In the genomic region with DNA sequence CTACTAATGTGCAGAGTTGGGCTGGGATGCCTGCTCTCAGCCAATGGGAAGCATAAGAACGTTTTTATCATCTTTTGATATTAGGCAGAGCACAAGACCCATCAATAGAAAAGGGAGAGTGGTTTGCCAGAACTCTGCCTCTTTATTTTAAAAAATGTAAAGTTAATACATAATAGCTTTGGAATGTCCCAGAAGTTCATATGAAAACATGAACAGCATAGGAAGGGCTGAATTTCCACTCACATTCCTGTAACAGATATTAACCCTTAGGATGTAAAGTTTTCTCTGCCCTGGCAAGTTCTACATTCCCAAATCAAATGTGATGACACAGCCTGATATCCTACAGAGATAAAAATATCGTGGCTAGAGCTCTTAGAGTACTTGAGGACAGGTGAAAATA, we compare ENCODE assay signal across 21 mouse cellular contexts. TPM values are rescaled to one million over a fixed set of nuclear protein-coding genes. Genes with fewer than 3 reads are reported as not detected.
DNase-seq lines count a peak whose midpoint lies in the region; ATAC-seq and TF ChIP-seq lines count a peak whose summit lies in the region.
"Had no signal": no experiment of that assay in that cellular context is flagged by ENCODE, and none has a peak within 500 bp of the region (broad histone marks: within the 10 kb centered on the region; RNA-seq: fewer than 3 reads in every experiment).

No protein-coding gene starts in this region.

- TF ChIP-seq EP300 in lung, postnatal 0 days (IDR thresholded peaks at IDR 0.05), result no peak; the same call in 1 of the 2 replicates

- no peak overlapping the region for H3K4me3 ChIP-seq in intestine, embryonic 14.5 days (ENCODE audit: low read depth, low read length)
- no peak overlapping the region for H3K4me3 ChIP-seq in intestine, postnatal 0 days (ENCODE audit: low read depth, low read length)
- no peak overlapping the region for H3K4me3 ChIP-seq in lung, postnatal 0 days (ENCODE audit: low read depth, low read length)
- no peak overlapping the region for H3K4me3 ChIP-seq in intestine, embryonic 16.5 days (ENCODE audit: low read length)
- H3K4me3 ChIP-seq: forebrain, embryonic 10.5 days; limb, embryonic 12.5 days had no signal

- H3K9me3 ChIP-seq in intestine, embryonic 14.5 days (ENCODE audit: control insufficient read depth, low read length), result no peaks in the 10 kb centered on the region
- no peaks in the 10 kb centered on the region for H3K9me3 ChIP-seq in intestine, postnatal 0 days (ENCODE audit: control insufficient read depth)
- no peaks in the 10 kb centered on the region for H3K9me3 ChIP-seq in lung, postnatal 0 days (ENCODE audit: low read length)
- H3K9me3 ChIP-seq in intestine, embryonic 16.5 days (ENCODE audit: control insufficient read depth, low read length), result no peaks in the 10 kb centered on the region
- H3K9me3 ChIP-seq: forebrain, embryonic 10.5 days; limb, embryonic 12.5 days had no signal

- no peak for TF ChIP-seq CTCF in intestine, postnatal 0 days (IDR thresholded peaks at IDR 0.05; ENCODE audit: low read depth)
- TF ChIP-seq CTCF in lung, postnatal 0 days (IDR thresholded peaks at IDR 0.05), result no peak

- ATAC-seq in intestine, embryonic 14.5 days (replicated peaks; ENCODE audit: low FRiP score, low TSS enrichment, low read depth), result peak; percentile 54; the same call in 1 of the 2 replicates
- ATAC-seq in intestine, postnatal 0 days, result no peak
- peak; percentile 62 for ATAC-seq in lung, postnatal 0 days
- peak; percentile 40; the same call in 1 of the 2 replicates for ATAC-seq in intestine, embryonic 16.5 days
- ATAC-seq: forebrain, embryonic 16.5 days; hindbrain, postnatal 0 days had no signal

- H3K4me1 ChIP-seq in intestine, embryonic 14.5 days (replicated peaks; ENCODE audit: control insufficient read depth, insufficient read depth, low read length), result no peaks in the 10 kb centered on the region; the same call in 1 of the 2 replicates
- H3K4me1 ChIP-seq in intestine, postnatal 0 days (replicated peaks; ENCODE audit: control insufficient read depth, insufficient read depth, low read length), result no peaks in the 10 kb centered on the region
- H3K4me1 ChIP-seq in lung, postnatal 0 days (ENCODE audit: insufficient read depth, low read depth, low read length), result no peaks in the 10 kb centered on the region
- H3K4me1 ChIP-seq in intestine, embryonic 16.5 days (ENCODE audit: control insufficient read depth, insufficient read depth, low read length), result no peaks in the 10 kb centered on the region

- 0 out of 2 replicates have a peak overlapping the region, but pooled peaks have one; percentile 22 for H3K27ac ChIP-seq in intestine, embryonic 14.5 days (ENCODE audit: low read depth)
- H3K27ac ChIP-seq in intestine, postnatal 0 days (ENCODE audit: low read depth, low read length), result no peak overlapping the region
- H3K27ac ChIP-seq in lung, postnatal 0 days (ENCODE audit: low read length), result no peak overlapping the region
- no peak overlapping the region for H3K27ac ChIP-seq in intestine, embryonic 16.5 days (ENCODE audit: low read length)
- H3K27ac ChIP-seq: forebrain, embryonic 10.5 days; hindbrain, postnatal 0 days; limb, embryonic 12.5 days; liver, embryonic 14.5 days had no signal

- no peak overlapping the region for H3K4me2 ChIP-seq in intestine, embryonic 14.5 days (ENCODE audit: low read length)
- no peak overlapping the region for H3K4me2 ChIP-seq in intestine, postnatal 0 days (replicated peaks; ENCODE audit: low read depth)
- H3K4me2 ChIP-seq in lung, postnatal 0 days (replicated peaks; ENCODE audit: low read depth, low read length), result no peak overlapping the region
- no peak overlapping the region for H3K4me2 ChIP-seq in intestine, embryonic 16.5 days (ENCODE audit: low read depth, low read length)
- H3K4me2 ChIP-seq: limb, embryonic 12.5 days had no signal

- H3K27me3 ChIP-seq in intestine, embryonic 14.5 days (replicated peaks; ENCODE audit: control insufficient read depth, insufficient read depth, low read length), result no peaks in the 10 kb centered on the region
- no peaks in the 10 kb centered on the region for H3K27me3 ChIP-seq in intestine, postnatal 0 days (replicated peaks; ENCODE audit: control insufficient read depth, insufficient read depth, low read length)
- no peaks in the 10 kb centered on the region for H3K27me3 ChIP-seq in lung, postnatal 0 days (replicated peaks; ENCODE audit: insufficient read depth, low read length)
- no peaks in the 10 kb centered on the region for H3K27me3 ChIP-seq in intestine, embryonic 16.5 days (replicated peaks; ENCODE audit: control insufficient read depth, insufficient read depth, low read length)
- H3K27me3 ChIP-seq: limb, embryonic 12.5 days had no signal

- no peaks in the 10 kb centered on the region for H3K36me3 ChIP-seq in intestine, embryonic 14.5 days (ENCODE audit: control insufficient read depth, insufficient read depth, low read length)
- no peaks in the 10 kb centered on the region for H3K36me3 ChIP-seq in intestine, postnatal 0 days (ENCODE audit: control insufficient read depth, insufficient read depth)
- no peaks in the 10 kb centered on the region for H3K36me3 ChIP-seq in lung, postnatal 0 days (ENCODE audit: insufficient read depth, low read length)
- H3K36me3 ChIP-seq in intestine, embryonic 16.5 days (ENCODE audit: control insufficient read depth, insufficient read depth, low read length), result no peaks in the 10 kb centered on the region
- H3K36me3 ChIP-seq: forebrain, embryonic 10.5 days; limb, embryonic 12.5 days had no signal

- 38% methylated on average over 2 of the region's 2 CpGs for WGBS in intestine, embryonic 14.5 days
- 53% methylated on average over 2 of the region's 2 CpGs for WGBS in intestine, postnatal 0 days
- 33% methylated on average over 2 of the region's 2 CpGs for WGBS in lung, postnatal 0 days
- 52% methylated on average over 2 of the region's 2 CpGs for WGBS in intestine, embryonic 16.5 days

- DNase-seq in intestine, embryonic 14.5 days (ENCODE audit: low spot score), result no peak
- peak; percentile 56 for DNase-seq in lung, postnatal 0 days (ENCODE audit: low spot score)
- no peak for DNase-seq in lung, postnatal 36 days
- DNase-seq in left cerebral cortex, adult 11 months (ENCODE audit: low spot score), result no peak
- no peak for DNase-seq in gastrocnemius, postnatal 25 days
- DNase-seq: adrenal gland, postnatal 14 days; cerebellum, adult 9-10 months; gastrocnemius, postnatal 10 days; kidney, adult 2 months; kidney, postnatal 10 days; lung, postnatal 4 days; midbrain, embryonic 14.5 days; right cerebral cortex, postnatal 14 days; thymus, postnatal 25 days had no signal

- no peak overlapping the region for H3K9ac ChIP-seq in intestine, embryonic 14.5 days (ENCODE audit: low read length)
- H3K9ac ChIP-seq in intestine, postnatal 0 days (ENCODE audit: low read depth, low read length), result no peak overlapping the region
- no peak overlapping the region for H3K9ac ChIP-seq in lung, postnatal 0 days (replicated peaks; ENCODE audit: low read depth)
- H3K9ac ChIP-seq in intestine, embryonic 16.5 days (ENCODE audit: low read depth, low read length), result no peak overlapping the region
- H3K9ac ChIP-seq: limb, embryonic 12.5 days; liver, embryonic 14.5 days had no signal

RNA-seq across cellular contexts. Expression of gene Erbin, which starts 42.8 kb away (rescaled TPM):
- polyA plus RNA-seq in intestine, embryonic 14.5 days (2014; fragmentation: Nextera tagmentation; extraction: Ambion mirVana), result 32.1 and 32.6 TPM in 2 replicates
- polyA plus RNA-seq in intestine, postnatal 0 days (2015; fragmentation: Nextera tagmentation; extraction: Ambion mirVana), result 28.4 and 31.1 TPM in 2 replicates
- polyA plus RNA-seq in lung, postnatal 0 days (2015; fragmentation: Nextera tagmentation; extraction: Ambion mirVana), result 19.0 and 21.9 TPM in 2 replicates
- polyA plus RNA-seq in intestine, embryonic 16.5 days (2015; fragmentation: Nextera tagmentation; extraction: Ambion mirVana), result 12.9 and 14.2 TPM in 2 replicates
- total RNA-seq in gastrocnemius, postnatal 25 days (2021), result 10 to 100 TPM; 30.4 to 34.3 TPM
